Mouse (Mus musculus) urinary bladder, postnatal 4 days (tissue): ENCODE results near the gene Rab37.
A peak's percentile ranks its signal among the peaks of the same experiment; 100 is the strongest.

ENCODE experiments used
- DNase-seq, 2 experiments: peaks; one replicate each; pipeline ENCODE4 v3.0.0; 2021 to 2022; ENCODE audit warnings: low spot score in 2 of 2

Gene Rab37

DNA sequence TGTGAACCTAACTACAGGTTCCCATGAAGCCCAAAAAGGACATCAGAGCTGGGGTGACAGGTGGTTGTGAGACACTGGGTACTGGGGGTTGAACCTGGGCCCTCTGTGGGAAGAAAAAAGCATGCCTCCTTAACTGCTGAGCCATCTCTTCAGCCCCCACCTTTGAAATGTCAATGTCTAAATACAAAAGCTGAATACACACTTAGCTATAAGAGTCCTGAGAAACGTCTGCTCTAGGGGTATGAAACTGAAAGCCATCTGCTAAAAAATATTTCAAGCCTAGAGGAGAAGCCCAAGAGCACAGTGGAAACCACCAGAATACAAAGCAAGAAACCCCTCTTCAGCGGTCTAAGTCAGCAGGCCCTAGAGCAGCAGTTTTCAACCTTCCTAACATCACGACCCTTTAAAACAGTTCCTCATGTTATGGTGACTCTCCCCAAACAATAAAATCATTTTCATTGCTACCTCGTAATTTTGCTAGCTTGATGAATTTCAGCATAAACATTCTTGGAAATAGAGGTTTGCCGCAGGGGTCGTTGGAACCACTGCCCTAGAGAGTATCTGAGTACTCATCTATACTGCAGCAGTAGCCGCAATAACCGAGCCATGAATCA is 40.6 kb downstream of the Rab37 start:
- no peak for DNase-seq

- no peak for DNase-seq
Observed at GRCm38 (mm10) chr11:115133800-115134199, 42.6 kb downstream of the Rab37 start, which contains the start of gene Cd300lf. TSS of gene Cd300lf (minus strand) at chr11:115133992.

DNA sequence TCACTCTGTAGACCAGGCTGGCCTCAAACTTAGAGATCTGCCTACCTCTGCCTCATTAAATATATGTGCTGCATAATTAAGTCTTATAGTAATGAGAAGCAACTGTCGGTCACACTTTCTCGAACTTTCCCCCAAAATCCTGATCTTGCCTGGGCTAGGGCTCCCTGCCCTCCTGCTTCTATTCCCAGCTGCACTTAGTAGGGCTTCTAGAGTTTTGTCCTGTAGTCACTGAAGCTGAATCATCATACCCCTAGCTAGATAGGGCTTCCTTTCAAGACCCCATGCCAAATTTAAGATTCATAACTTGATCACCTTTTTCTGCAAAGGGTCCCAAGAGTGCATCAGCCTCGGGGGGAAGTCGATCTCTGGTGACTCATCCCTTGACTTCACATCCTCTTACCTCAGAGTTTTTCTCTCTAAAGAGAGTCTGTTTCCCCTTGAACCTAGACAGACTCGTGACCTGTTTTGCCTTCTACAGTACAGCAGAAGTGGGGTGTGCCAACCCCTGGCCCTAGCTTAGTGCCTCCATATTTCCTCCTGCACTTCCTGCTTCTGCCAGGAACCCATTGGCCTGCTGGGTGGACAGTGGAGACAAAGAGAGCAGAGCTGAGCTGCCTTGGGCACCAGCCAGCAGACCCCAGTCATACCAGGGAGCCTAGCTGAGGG is 47.5 kb downstream of the Rab37 start:
- no peak for DNase-seq

- no peak for DNase-seq
Observed at GRCm38 (mm10) chr11:115141970-115142369, 50.7 kb downstream of the Rab37 start.

GRCm38 (mm10) chr11:115147813-115148212 is 56.6 kb downstream of the Rab37 start:
- DNase-seq, result no peak

DNA sequence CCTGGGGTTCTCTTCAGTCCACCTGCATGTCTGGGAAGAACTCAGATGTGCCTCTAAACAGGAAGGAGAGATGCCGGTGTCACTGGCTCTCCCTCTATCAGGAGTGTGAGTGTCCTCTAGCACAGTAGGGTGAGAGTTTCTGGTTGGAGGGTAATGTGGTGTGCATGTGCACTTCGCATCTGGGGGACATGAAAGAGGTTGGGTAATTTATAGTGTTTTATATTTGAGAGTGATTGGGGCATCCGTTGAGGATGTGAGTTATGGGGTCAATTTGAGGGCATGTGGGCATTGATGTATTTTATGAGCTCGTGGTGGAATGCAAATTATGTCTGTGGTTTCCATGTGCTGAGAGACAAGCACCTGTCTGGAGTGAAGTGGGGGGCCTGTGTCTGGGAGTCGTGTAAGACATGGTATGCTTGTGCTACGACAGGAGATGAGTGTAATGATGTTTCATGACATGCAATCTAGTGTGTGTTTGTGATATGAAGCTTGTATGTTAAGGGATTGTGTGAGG is 59.6 kb downstream of the Rab37 start:
- DNase-seq, result no peak

DNA sequence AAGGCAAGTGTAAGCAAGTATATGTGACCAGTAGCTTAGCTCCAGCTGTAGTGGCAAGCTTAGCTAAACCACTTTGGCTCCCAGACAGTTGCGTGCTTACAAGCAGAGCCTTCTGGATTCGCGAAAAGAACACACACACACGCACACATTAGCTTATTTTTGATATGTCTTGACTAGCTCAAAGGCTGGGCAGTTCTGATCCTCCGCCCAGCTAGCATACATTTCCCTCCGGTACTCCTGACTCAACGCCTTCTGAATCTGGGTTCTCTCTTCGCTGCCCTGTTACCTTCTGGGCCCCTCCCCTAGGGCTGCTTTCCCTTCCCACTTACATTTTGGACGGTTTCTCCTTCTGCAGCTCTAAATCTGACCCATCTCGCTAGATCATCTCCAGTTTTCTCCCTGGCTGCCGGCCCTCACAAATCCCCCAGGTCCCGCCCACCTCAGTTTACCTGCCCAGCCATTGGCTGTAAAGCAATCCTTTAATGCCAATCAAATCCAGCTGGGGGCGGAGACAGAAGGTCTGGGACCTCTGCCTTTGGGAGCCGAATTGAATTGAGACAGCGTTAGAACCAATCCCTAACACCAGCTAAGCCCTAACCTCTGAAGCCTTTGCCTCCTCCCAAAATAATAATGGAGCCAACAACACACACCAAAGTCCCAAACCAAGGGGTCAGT is 60.7 kb downstream of the Rab37 start:
- peak in 1 of 2 experiments; percentile 70 for DNase-seq

DNA sequence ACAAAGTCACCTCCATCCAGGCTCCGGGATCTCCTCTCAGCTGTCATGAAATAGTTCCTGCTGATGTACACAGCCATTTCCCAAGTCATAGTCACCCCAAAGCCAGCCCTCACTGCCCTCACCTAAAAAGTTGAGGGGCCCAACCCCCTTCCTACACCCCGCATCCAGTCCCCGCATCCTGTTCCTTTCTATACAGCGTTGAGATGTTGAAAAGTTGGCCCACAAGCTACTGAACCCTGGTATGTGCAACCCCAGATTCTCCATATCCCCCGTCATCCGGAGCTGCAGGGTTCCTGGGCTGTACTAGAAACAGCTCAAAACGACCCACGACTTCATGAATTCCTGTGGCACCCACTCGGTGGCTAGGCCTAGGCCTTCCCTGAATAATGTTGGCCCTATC is 61.9 kb downstream of the Rab37 start:
- DNase-seq, result no peak

- peak; percentile 57 to 79 for DNase-seq
Observed at GRCm38 (mm10) chr11:115153699-115154292, 62.6 kb downstream of the Rab37 start.

- no peak for DNase-seq
Observed at GRCm38 (mm10) chr11:115155053-115155634, 63.9 kb downstream of the Rab37 start.

- DNase-seq, result no peak
Observed at GRCm38 (mm10) chr11:115157933-115158719, 66.9 kb downstream of the Rab37 start.

DNA sequence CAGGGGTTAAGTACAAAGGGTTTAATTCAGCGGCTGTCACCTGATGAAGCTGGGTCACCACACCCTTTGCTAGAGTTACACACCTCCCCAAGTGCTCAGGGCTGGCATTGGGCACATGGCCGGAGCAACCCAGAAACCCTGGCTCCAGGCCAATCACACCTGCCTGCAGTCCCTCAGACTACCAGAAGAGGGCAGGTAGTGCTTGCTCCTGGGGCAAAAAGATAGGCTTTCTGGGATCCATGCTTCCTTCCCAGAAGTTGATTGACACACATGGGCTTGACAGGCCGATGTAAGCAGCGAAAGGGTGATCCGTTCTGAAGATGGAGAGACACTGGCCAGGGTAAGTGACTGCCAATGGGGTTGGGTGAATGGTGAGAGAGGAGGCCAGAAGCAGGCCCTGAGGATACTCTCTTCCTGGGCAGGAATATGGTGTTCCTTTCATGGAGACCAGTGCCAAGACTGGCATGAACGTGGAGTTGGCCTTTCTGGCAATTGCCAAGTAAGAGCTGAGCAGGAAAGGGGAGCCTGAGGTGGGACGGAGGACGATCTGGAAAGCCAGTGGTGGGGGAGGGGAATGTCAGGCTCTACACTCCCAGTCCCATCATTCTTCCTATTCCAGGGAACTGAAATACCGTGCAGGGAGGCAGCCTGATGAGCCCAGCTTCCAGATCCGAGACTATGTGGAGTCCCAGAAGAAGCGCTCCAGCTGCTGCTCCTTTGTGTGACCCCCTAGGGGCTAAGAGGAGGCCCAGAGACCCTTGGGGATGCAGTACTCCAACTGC is 69.0 kb downstream of the Rab37 start:
- DNase-seq, result peak; percentile 67 to 83

DNA sequence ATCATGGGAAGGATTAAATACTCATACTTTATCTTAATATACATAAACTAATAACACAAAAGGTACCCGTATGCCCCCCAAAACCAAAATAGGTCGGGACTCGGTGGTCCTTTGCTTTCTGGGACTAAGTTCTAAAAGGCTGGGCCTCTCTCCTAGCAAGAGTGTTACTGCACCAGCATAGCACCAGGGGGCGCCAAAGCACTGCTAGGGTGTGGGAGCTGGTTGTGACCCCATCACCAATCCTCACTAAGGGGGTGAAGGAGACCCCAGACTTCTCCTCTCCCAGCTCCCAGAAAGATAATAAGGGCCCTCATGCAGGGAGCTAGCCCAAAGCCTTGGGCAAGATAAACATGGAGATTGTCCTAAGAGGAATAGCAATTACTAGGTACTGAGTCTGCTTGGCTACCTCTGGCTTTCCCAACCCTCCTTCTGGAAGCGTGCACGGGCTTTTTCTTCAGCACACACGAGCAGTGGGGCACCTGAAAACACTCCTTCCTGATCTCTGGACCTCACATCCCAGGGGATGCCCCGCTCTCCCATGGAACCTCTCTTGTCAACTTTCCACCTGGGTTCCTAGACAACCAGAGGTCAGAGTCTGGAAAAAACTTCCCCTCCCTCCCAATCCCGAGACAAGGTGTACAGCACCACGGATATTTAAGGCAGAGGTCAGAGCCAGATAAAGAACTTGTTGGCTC is 69.8 kb downstream of the Rab37 start:
- peak; percentile 61 to 83 for DNase-seq

GRCm38 (mm10) chr11:115161578-115162204 is 70.5 kb downstream of the Rab37 start:
- DNase-seq, result no peak

DNA sequence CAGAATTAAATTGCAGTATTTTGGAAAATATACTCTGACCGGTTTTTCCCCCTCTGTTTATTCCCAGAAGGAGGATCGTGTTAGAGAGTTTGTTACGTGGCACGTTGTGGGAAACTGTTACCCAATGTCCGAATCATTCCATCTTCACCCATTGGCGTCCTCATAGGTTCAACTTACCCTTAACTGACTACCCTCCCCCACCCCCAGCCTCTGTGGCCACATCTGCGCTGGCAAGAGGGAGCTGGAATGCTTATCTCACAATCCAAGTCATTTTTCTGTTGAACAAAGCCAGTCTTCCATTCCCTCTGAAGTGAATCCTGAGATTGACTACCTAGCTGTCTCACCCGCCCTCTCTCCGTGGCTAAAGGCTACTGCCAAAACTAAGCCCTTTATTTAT is 71.0 kb downstream of the Rab37 start:
- DNase-seq, result no peak

- DNase-seq, result peak; percentile 96 to 98
Observed at GRCm38 (mm10) chr11:115162832-115163480, 71.7 kb downstream of the Rab37 start, which contains the start of gene Slc9a3r1. TSS of gene Slc9a3r1 (plus strand) at chr11:115163341.

DNA sequence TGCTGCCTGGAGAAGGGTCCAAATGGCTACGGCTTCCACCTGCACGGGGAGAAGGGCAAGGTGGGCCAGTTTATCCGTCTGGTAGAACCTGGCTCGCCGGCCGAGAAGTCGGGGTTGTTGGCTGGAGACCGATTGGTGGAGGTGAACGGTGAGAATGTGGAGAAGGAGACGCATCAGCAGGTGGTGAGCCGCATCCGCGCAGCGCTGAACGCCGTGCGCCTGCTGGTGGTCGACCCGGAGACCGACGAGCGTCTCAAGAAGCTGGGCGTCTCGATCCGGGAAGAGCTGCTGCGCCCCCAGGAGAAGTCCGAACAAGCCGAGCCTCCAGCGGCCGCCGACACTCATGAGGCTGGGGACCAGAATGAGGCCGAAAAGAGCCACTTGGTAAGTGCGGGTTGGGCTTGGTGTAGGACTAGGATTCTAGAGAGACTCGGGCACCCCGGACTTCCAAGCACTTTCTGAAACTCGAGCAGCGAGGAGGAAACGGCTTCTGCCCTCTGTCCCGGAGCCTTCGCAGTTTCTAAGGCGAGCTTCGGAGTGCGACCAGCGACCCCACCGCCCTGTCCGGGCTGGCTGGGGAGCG is 72.4 kb downstream of the Rab37 start:
- peak in 1 of 2 experiments; percentile 42 for DNase-seq

DNA sequence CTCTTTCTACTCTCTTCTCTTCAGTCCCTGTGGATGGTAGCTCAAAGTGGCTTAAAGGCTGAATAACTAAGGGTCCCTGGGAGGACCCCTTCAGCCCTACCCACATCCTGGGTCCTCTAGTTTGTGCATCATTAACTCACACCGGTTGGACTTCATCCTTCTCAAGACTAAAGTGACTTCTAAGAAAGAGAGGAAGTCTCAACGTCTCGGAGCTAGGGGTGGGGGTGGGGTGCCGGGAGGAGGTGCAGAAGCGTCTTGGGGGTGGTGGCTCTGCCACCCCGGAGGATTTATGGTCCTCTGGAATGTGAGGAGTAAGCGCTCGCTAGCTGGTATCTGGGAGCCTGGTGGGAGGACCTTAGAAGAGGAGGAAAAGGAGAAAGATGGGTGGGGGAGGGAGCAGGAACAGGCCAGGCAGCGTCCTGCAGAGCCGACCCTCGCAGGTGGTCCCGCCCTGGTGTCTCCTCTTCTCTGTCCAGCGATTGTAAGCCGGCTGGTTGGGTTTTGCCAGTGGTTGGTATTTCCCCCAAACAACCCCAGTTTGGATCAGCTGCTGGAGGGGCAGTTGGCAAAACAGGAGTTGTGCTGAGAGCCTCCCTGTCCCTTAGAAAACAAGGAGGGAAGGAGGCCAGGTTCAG is 73.2 kb downstream of the Rab37 start:
- no peak for DNase-seq
